Mouse (Mus musculus) liver, embryonic 14.5 days (tissue): ENCODE data around the gene Olfr799.

Experiments used
- CTCF ChIP-seq: IDR thresholded peaks from 2 replicates; pipeline ENCODE4 v1.5.1; 2016; ENCODE audit warnings: antibody characterized with exemption, low read depth, control low read depth
- EP300 ChIP-seq: IDR thresholded peaks from 2 replicates; pipeline ENCODE4 v1.6.1; 2016; ENCODE audit warnings: antibody characterized with exemption, low read depth

- TF ChIP-seq CTCF (no peak), EP300 (no peak)
Observed at GRCm38 (mm10) chr10:129694186-129694585, 56.9 kb downstream of the Olfr799 start, which contains the start of gene Olfr803.
